Mouse (Mus musculus) cerebellum, adult 9-11 months (tissue): ENCODE measurements around the gene Loxl3.

ENCODE experiments used
- DNase-seq: peaks from one replicate; pipeline ENCODE4 v3.0.0; 2022

Gene Loxl3

DNA sequence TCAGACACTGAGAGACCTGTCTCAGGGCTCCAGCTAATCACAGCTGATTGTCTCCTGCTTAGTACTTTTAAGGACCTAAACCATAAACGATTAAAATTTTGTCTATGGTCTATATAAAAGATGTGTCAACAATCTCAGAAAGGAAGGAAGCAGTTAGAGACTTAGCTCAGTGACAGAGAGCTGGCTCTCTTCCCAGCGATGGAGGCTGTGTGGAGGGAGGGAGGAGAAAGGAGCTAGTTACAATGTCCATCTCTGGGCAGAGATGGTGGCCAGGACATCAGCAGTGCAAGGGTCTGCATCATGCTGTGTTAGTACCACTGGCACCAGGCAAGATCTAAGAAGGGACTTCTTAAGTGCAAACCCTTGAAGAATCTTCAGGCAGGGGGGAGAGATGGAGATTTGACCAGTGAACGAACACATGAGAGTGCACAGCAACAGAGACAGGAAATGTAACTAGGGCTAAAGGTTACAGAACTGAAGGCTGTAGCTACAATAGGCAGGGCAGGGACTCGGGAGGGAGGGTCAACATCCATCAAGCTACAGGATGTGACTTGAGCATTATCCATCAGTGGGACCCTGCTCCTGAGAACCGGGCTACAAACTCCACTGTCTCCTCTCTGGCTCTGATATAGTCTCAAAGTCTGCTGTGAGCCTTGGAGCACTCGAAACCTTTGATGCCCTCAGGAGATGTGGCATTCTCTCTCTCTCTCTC lies 58.6 kb downstream of the Loxl3 start:
- DNase-seq, result no peak

DNA sequence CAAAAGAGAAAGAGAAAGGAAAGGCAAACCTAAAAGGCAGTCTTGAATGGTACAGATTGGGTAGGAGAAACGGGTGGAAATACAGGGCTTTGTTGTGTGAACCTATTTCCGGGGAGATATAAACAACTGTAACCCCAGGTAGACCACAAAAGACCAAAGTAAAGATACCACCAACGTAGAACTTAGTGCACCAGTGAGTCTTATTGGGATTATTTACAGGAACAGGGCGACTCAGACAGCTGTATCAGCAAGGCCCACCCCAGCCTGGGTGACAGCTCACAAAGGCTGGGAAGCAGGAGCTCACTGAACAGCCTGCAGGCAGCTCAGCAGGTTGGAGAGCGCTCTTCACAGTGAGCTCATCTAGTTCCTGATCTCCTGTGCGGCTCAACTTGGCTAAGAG lies 62.0 kb downstream of the Loxl3 start:
- no peak for DNase-seq

DNA sequence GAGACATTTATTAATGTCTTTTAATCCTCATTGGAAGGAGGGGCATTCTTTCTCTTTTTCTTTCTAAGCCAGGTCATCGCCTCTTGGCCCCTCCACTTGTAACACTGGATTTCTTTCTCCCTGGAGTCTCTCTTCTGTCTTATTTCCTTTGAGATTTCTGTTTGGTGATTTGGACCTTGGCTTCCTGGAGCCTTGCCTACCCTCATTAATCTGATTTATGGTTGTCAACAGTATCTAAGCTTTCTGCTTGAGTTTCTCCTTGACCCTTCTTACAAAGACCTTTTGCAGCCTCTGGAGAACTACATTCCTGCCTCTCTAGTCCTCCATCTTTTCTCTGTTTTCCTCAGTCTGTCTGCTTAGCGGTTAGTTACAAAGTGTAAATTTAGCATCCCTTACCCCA lies 64.4 kb downstream of the Loxl3 start:
- DNase-seq, result no peak

DNA sequence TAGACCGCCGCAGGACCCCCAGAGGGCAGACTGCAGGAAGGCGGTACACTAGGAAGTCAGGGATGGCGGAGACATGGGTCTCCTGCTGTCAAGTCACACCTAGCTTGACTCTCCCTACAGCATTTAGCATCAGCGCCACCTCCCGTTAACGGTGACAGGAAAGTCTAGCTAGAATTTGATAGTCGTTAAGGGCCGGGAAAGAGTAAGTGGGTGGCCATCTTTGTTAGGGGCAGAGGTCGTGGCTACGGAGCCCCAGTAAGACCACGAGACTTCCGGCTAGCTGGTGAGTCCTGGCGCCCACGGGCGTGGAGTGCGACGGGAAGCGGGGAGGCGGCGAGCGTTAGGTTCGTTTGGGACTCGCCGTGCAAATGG lies 67.3 kb downstream of the Loxl3 start, which contains the start of the genes Ccdc142 and Gm42688:
Gene Ccdc142, plus strand, starts transcription at position 286 of the 372 bp plus-strand sequence.
Gene Gm42688, plus strand, starts transcription at position 302 of the 372 bp plus-strand sequence.
- DNase-seq, result peak; percentile 94

DNA sequence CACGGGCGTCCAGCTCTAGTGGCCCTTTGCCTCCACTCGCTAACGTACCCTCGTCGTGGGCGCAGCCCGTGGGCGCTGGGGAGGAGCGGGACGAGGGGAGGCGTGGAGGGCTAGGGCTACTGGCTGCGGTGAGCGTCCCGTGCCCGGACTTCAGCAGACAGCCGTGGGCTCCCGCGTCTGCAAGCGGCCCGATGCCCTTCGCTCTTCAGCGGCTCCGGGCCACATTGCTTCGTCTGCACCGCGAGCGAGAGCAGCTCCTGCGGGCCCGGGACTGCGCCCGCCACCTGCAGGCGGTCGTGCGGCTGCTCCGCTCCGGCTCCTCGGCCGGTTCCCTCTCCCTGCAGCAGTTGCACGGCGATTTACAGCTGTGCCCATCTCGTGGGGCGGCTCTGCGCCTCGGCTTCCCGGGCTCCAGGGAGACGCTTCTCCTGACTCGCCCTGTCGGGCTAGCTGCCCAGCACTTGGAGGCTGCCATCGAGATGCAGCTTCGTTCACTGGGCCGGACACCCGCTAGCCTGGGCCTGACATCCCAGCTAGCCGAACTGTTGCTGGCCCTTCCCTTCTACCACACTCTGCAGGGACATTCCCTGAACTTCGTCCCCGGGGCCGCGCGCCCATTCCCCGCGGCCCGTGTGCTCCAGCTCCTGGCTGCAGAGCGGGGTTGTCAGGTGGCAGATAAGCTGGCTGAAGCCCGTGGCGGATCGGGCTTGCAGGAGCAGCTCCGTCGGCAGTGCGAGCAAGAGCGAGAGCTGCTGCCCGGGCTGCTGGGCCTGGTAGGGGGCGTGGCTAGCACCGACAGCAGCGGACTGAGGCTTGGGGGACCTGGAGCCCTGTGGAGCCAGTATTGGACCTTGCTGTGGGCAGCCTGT lies 67.9 kb downstream of the Loxl3 start:
- DNase-seq, result peak; percentile 69
